Mouse (Mus musculus): Measurements from ENCODE around the gene Guca1b.

- TF ChIP-seq CTCF (IDR thresholded peaks at IDR 0.05; ENCODE audit: control insufficient read depth, insufficient read depth, insufficient replicate concordance, low read depth, low read length), result peak; percentile 78; the same call in 1 of the 2 replicates
- TF ChIP-seq POLR2A (IDR thresholded peaks at IDR 0.05; ENCODE audit: control insufficient read depth, low read depth, low read length), result no peak
Measured at GRCm38 (mm10) chr17:47384064-47384463, 1.1 kb upstream of the Guca1b start.

Measured in testis, adult 2 months (tissue).